Mouse (Mus musculus) central nervous system, embryonic 14 days (tissue): ENCODE data around the gene Dennd4a. TPM values are rescaled to one million over a fixed set of nuclear protein-coding genes. Genes with fewer than 3 reads are reported as not detected.

Experiments
- polyA plus RNA-seq: library from polyadenylated mRNA; depleted of rRNA; stranded (reverse); fragments of >200 nt; gene quantifications from 2 replicates; pipeline ENCODE4 v1.2.3, GENCODE M21; 2012; rRNA removed

Gene Dennd4a
- 13.3 and 13.7 TPM in 2 replicates for polyA plus RNA-seq

DNA sequence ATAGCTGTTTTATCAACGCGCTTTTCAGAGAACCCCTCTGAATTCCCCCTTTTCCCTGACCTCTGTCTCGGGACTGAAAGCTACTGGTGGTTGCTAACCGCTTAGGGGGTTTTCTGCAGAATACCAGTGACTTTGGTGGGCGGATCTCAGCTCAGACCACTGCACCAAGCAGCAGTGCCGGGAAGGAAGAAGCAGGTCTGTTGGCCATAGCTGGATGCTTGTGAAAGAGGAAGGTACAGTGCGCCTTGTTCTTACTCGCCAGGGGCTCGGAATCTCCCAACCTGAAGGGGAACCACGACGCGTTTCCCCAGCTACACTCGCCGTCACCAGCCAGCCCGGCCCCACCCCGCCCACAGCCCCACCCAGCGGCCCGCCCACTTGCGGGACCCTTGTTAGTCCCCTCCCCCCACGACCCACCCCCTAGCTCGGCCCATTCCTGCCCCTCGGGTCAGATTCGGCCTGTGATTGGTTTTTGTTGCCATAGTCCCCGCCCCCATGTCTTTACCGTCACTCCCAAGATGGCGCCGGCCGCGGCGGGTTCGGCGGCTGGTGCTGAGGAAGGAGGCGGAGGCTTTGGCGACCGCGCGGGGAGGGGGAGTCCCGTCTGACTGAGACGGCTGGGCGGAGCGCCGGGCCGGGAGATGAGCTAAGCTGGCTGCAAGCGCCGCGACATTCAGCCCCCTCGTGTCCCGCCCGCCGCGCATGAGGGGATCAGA is at the start of gene Dennd4a:
Gene Dennd4a, plus strand, starts transcription at position 519 of the 716 bp plus-strand sequence.

DNA sequence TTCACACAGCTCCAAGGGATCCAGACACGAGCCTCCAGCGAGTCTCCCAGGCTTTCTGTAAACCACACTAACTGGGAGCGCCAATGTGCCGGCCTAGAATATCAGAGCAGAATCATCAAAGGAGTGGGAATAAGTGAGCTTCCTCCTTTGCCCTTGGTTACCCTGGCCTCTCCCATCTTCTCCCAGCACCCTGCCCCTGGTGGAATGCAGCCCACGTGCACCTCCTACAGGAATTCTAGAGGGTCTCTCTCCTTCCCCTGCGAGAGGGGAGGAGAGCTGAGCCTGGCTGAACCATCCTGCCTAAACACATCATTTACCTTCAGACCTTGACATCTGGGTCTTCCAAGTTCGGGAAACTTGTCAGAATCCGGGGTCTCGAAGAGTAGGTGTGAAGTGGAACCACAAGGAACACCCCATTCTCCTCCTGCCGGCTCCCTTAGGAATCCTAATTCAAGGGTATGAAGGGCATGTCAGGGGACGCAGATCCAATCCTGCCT is 140.1 kb downstream of the Dennd4a start, which contains the start of gene Slc24a1:
Gene Slc24a1, minus strand, starts transcription at position 447 of the 497 bp plus-strand sequence.

DNA sequence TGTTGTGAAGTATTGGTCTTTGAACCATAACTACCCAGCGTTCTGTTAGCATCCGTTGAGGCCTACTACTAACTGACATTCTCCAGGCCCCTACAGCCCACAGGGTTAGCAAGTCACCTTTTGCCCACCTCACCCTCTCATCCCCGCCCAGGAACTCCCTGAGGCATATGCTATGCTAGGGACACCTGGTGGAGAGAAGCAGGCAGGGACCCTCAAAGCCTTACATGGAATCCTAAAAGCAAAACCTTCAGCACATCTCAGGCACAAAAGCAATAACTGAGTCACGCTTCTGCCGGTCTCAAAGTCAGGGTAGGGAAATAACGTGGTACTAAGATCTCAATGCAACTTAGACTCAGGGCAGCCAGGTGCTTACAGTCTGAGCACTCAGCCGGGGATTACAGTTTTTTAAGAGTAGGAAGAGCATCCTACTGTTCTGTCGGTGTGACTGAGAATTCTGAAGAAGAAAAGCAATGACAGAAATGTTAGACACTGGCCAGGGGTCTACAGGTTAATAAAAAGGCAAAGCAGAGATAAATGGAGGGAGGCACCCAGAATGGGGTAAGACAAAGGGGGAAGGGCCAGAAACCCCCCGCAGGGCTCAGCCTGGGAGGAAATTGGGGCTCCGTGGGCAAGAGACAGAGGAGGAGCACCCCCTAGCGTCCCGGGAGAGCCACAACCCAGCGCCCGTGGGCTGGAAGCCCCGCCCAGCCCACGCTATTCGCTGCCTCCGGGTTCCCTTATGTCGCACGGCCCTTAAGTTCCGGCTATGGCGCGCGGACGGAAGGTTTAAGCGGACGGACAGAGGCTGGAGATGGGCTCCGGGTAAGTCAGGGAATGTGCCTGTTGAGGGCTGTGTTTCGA is 149.2 kb downstream of the Dennd4a start, which contains the start of gene Ints14:
Gene Ints14, plus strand, starts transcription at position 789 of the 861 bp plus-strand sequence.

Other genes starting within 250 kb of the Dennd4a start
- gene Rab11a, start 73.6 kb upstream of the Dennd4a start, polyA plus RNA-seq = 323 and 372 TPM in 2 replicates
- gene Slc24a1, start 140.3 kb downstream of the Dennd4a start, polyA plus RNA-seq = 0.06 and 0.07 TPM in 2 replicates
- 34.6 and 36.3 TPM in 2 replicates for gene Ints14, start 149.6 kb downstream of the Dennd4a start, polyA plus RNA-seq
- 104 and 119 TPM in 2 replicates for gene Hacd3, start 210.4 kb downstream of the Dennd4a start, polyA plus RNA-seq
- 55.1 and 59.0 TPM in 2 replicates for gene Dpp8, start 221.1 kb downstream of the Dennd4a start, polyA plus RNA-seq